In genomic region chr2:44926683-44927481, GRCm38 (mm10) we compare ENCODE assay signal across 8 mouse cellular contexts. TPM values are rescaled to one million over a fixed set of nuclear protein-coding genes. Genes with fewer than 3 reads are reported as not detected.
DNase-seq lines count a peak whose midpoint lies in the region; ATAC-seq and TF ChIP-seq lines count a peak whose summit lies in the region.

No protein-coding gene starts in this region.

- H3K9ac ChIP-seq in forebrain, embryonic 16.5 days (replicated peaks; ENCODE audit: low read depth, low read length): peak overlapping the region; percentile 79
- H3K9ac ChIP-seq in neural tube, embryonic 15.5 days (replicated peaks): peak overlapping the region; percentile 89

- peak; percentile 84 for DNase-seq in G1E (ENCODE audit: low spot score)
- DNase-seq in cerebellum, adult 18-20 months: peak; percentile 92
- DNase-seq in heart, postnatal 36 days: peak; percentile 81 to 89
- DNase-seq in layer of hippocampus, adult 18-20 months (ENCODE audit: low spot score in 2 of 2): peak; percentile 86 to 93
- peak; percentile 84 for DNase-seq in lung, adult 2 months
- DNase-seq in testis, postnatal 10 days (ENCODE audit: low spot score): peak; percentile 92

- H3K9me3 ChIP-seq in G1E (replicated peaks): no peaks in the 10 kb centered on the region
- no peaks in the 10 kb centered on the region for H3K9me3 ChIP-seq in forebrain, embryonic 16.5 days (ENCODE audit: control insufficient read depth, low read length)
- no peaks in the 10 kb centered on the region for H3K9me3 ChIP-seq in neural tube, embryonic 15.5 days (replicated peaks)

- intact Hi-C loops in heart, postnatal 36 days (cut with DNase I): loop anchor here (2.0 to 10.0 kb wide), 3 partner anchors 184 to 1518 kb away; no protein-coding TSS in a partner anchor

- peak overlapping the region; percentile 89 for H3K27ac ChIP-seq in forebrain, embryonic 16.5 days (ENCODE audit: low read length)
- peak overlapping the region; percentile 95 for H3K27ac ChIP-seq in neural tube, embryonic 15.5 days (replicated peaks)

- peak; percentile 98 for TF ChIP-seq POLR2A in lung, adult 2 months (IDR thresholded peaks at IDR 0.05; ENCODE audit: borderline replicate concordance, extremely low read depth, low read depth, low read length)

- TF ChIP-seq CTCF in G1E (IDR thresholded peaks at IDR 0.05; ENCODE audit: low read depth, low read length): no peak
- no peak for TF ChIP-seq CTCF in lung, adult 2 months (IDR thresholded peaks at IDR 0.05; ENCODE audit: insufficient read depth, low read length)

- peaks cover 40% of the 10 kb centered on the region for H3K4me1 ChIP-seq in G1E (ENCODE audit: insufficient read depth, low read depth, low read length)
- 0 out of 2 replicates have a peak, but pooled peaks cover 6% of the 10 kb centered on the region for H3K4me1 ChIP-seq in forebrain, embryonic 16.5 days (replicated peaks; ENCODE audit: control insufficient read depth, insufficient read depth, low read length)
- H3K4me1 ChIP-seq in lung, adult 2 months (ENCODE audit: control insufficient read depth, insufficient read depth, low read length): peaks cover 8% of the 10 kb centered on the region
- H3K4me1 ChIP-seq in neural tube, embryonic 15.5 days: peaks cover 8% of the 10 kb centered on the region

- no peaks in the 10 kb centered on the region for H3K27me3 ChIP-seq in G1E (ENCODE audit: insufficient read depth, low read length)
- no peaks in the 10 kb centered on the region for H3K27me3 ChIP-seq in forebrain, embryonic 16.5 days (replicated peaks; ENCODE audit: control insufficient read depth, insufficient read depth, low read length)
- H3K27me3 ChIP-seq in neural tube, embryonic 15.5 days (replicated peaks): no peaks in the 10 kb centered on the region

- peak overlapping the region; percentile 83 for H3K4me2 ChIP-seq in forebrain, embryonic 16.5 days (ENCODE audit: low read length)
- peak overlapping the region; percentile 77 for H3K4me2 ChIP-seq in neural tube, embryonic 15.5 days

- no peaks in the 10 kb centered on the region for H3K36me3 ChIP-seq in G1E (replicated peaks)
- H3K36me3 ChIP-seq in forebrain, embryonic 16.5 days (ENCODE audit: control insufficient read depth, insufficient read depth): no peaks in the 10 kb centered on the region
- no peaks in the 10 kb centered on the region for H3K36me3 ChIP-seq in neural tube, embryonic 15.5 days

- ATAC-seq in G1E (ENCODE audit: extremely low read depth, insufficient number of reproducible peaks, low FRiP score, poor library complexity, severe bottlenecking): peak; percentile 79
- ATAC-seq in forebrain, embryonic 16.5 days: peak; percentile 95
- ATAC-seq in neural tube, embryonic 15.5 days (ENCODE audit: low FRiP score): peak; percentile 98

- peak overlapping the region; percentile 86 for H3K4me3 ChIP-seq in G1E (ENCODE audit: low read depth, low read length)
- H3K4me3 ChIP-seq in forebrain, embryonic 16.5 days (replicated peaks; ENCODE audit: low read length): peak overlapping the region; percentile 67
- peak overlapping the region; percentile 99 for H3K4me3 ChIP-seq in lung, adult 2 months (replicated peaks; ENCODE audit: extremely low read depth, low read depth, low read length)
- peak overlapping the region; percentile 66 for H3K4me3 ChIP-seq in neural tube, embryonic 15.5 days (replicated peaks)

- under 1% methylated on average over 65 of the region's 95 CpGs for WGBS in forebrain, embryonic 16.5 days
- WGBS in lung, adult 2 months: 2% methylated on average over 83 of the region's 95 CpGs
- WGBS in neural tube, embryonic 15.5 days: under 1% methylated on average over 49 of the region's 95 CpGs

RNA-seq across cellular contexts. Expression of gene Gtdc1, which starts 0.6 kb away (rescaled TPM):
- total RNA-seq in G1E (2014; fragmentation: Nextera tagmentation) (41.8 and 47.1 TPM in 2 replicates), G1E (2017) (22.2 and 28.7 TPM in 2 replicates)
- 1.3 and 1.7 TPM in 2 replicates for polyA plus RNA-seq in G1E (2012)
- 30.2 and 34.9 TPM in 2 replicates for polyA plus RNA-seq in forebrain, embryonic 16.5 days (2015; fragmentation: Nextera tagmentation; extraction: Ambion mirVana)
- total RNA-seq in heart, postnatal 36 days (2021): 10 to 100 TPM; 14.3 to 21.3 TPM
- 10 to 100 TPM; 69.7 to 71.4 TPM for total RNA-seq in layer of hippocampus, adult 18-20 months (2021)
- 2.4 and 5.9 TPM in 2 replicates for polyA plus RNA-seq in lung, adult 2 months (2012; rRNA removed)
- 19.7 and 24.2 TPM in 2 replicates for polyA plus RNA-seq in neural tube, embryonic 15.5 days (2015; fragmentation: Nextera tagmentation; extraction: Ambion mirVana)

Comparison
In these comparisons a context has a peak if more than half of its experiments do, and no peak if none do; other contexts are left out.
1. Peak in every context shown above with its lines: DNase-seq, ATAC-seq, H3K4me3 ChIP-seq and H3K27ac ChIP-seq.